Mouse (Mus musculus): Measurements from ENCODE around the gene Sipa1l1. TPM values are rescaled to one million over a fixed set of nuclear protein-coding genes. Genes with fewer than 3 reads are reported as not detected.

Gene Sipa1l1
- 13.0 TPM for polyA plus RNA-seq (2014; fragmentation: Illumina TruSeq; extraction: RNeasy Lipid Tissue Mini Kit (QIAGEN cat#74804); ENCODE audit: low read depth, low replicate concordance)

DNA sequence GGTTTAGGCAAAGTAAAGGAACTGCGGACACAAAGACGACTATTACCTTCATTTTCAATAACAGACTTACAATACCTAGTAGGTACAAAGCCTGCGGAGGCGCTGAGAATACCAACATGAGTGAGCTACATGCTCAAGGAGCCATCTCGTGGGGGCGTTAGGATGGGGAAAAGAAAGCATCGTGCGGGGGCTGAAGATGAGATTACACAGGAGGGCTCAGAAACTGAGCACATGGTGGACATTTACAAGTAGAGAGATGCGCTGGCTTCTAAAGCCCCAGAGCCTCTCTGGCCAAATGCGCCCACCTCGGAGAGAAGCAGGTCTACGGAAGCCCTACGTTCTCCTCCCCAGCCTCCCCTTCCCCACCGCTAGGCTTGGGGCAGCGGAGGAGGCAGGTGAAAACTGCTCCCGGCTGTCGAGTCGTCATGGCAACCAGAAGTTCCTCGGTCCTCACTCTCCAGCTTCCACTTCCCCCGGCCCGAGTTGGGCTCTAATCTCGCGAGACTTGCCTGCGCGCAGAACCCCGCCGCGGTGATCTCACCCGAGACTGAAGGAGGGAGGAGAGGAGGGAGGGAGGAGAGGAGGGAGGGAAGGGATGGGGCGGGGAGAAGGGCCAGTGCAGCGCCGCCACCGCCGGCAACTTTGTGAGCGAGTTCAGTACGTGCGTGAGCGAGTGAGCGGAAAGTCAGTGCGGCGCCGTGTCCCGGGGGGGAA, at the start of gene Sipa1l1:
TSS of gene Sipa1l1 (plus strand) at position 501 of the 714 bp plus-strand sequence.

